Mouse (Mus musculus) lung, embryonic 14.5 days (tissue): Measurements from ENCODE around the gene Zfp420. TPM values are rescaled to one million over a fixed set of nuclear protein-coding genes. Genes with fewer than 3 reads are reported as not detected.

Source experiments
- ATAC-seq: fragments of 200-750 bp; cut with Nextera tagmentation; 2 replicates; pipeline ENCODE4 v1.8.0; 2017; ENCODE audit warnings: mild to moderate bottlenecking, moderate TSS enrichment, moderate library complexity; ENCODE audit not compliant: insufficient read depth
- DNase-seq: peaks from one replicate; pipeline ENCODE4 v3.0.0-alpha.2; 2015
- H3K27ac ChIP-seq: fragments of 300-500 bp; sonication (generic); 2 replicates; pipeline ENCODE4 v1.5.1; 2014; ENCODE audit warnings: low read depth, mild to moderate bottlenecking, moderate library complexity
- H3K27me3 ChIP-seq: fragments of 300-500 bp; sonication (generic); 2 replicates; pipeline ENCODE4 v1.6.1; 2014; ENCODE audit warnings: low read length, control low read depth; ENCODE audit not compliant: insufficient read depth
- H3K36me3 ChIP-seq: fragments of 300-500 bp; sonication (generic); 2 replicates; pipeline ENCODE4 v1.6.1; 2014; ENCODE audit warnings: control low read depth; ENCODE audit not compliant: insufficient read depth
- H3K4me1 ChIP-seq: fragments of 300-500 bp; sonication (generic); 2 replicates; pipeline ENCODE4 v1.6.1; 2014; ENCODE audit warnings: antibody characterized with exemption, control low read depth; ENCODE audit not compliant: insufficient read depth
- H3K4me2 ChIP-seq: fragments of 300-500 bp; sonication (generic); 2 replicates; pipeline ENCODE4 v1.6.1; 2014; ENCODE audit warnings: mild to moderate bottlenecking
- H3K4me3 ChIP-seq: fragments of 300-500 bp; sonication (generic); 2 replicates; pipeline ENCODE4 v1.5.1; 2014; ENCODE audit warnings: low read depth, low read length
- H3K9ac ChIP-seq: fragments of 300-500 bp; sonication (generic); 2 replicates; pipeline ENCODE4 v1.6.1; 2014
- H3K9me3 ChIP-seq: fragments of 300-500 bp; sonication (generic); 2 replicates; pipeline ENCODE4 v1.6.1; 2016; ENCODE audit warnings: low read depth, low read length, control low read depth
- CTCF ChIP-seq: IDR thresholded peaks from 2 replicates; pipeline ENCODE4 v1.5.1; 2016; ENCODE audit warnings: antibody characterized with exemption, low read depth
- WGBS: fragments of 180-500 bp; shearing (Covaris S2); extraction: QIAGEN DNeasy Blood & Tissue Kit; methylation state at CpG from one replicate; pipeline ENCODE4 v1.1.7; 2014; 5-methylcytosine and 5-hydroxymethylcytosine counted together
- polyA plus RNA-seq: library from polyadenylated mRNA; unstranded; fragments of >200 nt; fragmentation: Nextera tagmentation; extraction: Ambion mirVana; gene quantifications from 2 replicates; pipeline ENCODE4 v1.2.1, GENCODE M21; 2014

Zfp420 gene
- polyA plus RNA-seq, 1 experiment from 2014 or later = 8.6 TPM

- TF ChIP-seq CTCF = no peak
- no peaks in the 10 kb centered on the region for H3K9me3 ChIP-seq
- no peak overlapping the region for H3K9ac ChIP-seq
- H3K4me1 ChIP-seq = no peaks in the 10 kb centered on the region
- H3K4me2 ChIP-seq = no peak overlapping the region
- ATAC-seq (no peak), DNase-seq (no peak)
- H3K27ac ChIP-seq = no peak overlapping the region
- H3K36me3 ChIP-seq = peaks cover 84% of the 10 kb centered on the region
- H3K4me3 ChIP-seq = no peak overlapping the region
- no peaks in the 10 kb centered on the region for H3K27me3 ChIP-seq
- 86% methylated on average over 12 of the region's 12 CpGs for WGBS
Observed at GRCm38 (mm10) chr7:29828001-29828400, 31.8 kb upstream of the Zfp420 start.

- no peak for ATAC-seq
- Histone ChIP-seq H3K36me3 (peaks cover 75% of the 10 kb centered on the region), H3K4me3 (no peak overlapping the region), H3K27me3 (no peaks in the 10 kb centered on the region), H3K9me3 (no peaks in the 10 kb centered on the region), H3K4me2 (no peak overlapping the region), H3K4me1 (no peaks in the 10 kb centered on the region), H3K27ac (no peak overlapping the region), H3K9ac (no peak overlapping the region)
- no peak for TF ChIP-seq CTCF
- DNase-seq = peak; percentile 14
- WGBS = 73% methylated on average over 12 of the region's 12 CpGs
Observed at GRCm38 (mm10) chr7:29829804-29830203, 30.0 kb upstream of the Zfp420 start.

GRCm38 (mm10) chr7:29836816-29837215, 23.0 kb upstream of the Zfp420 start:
- H3K27me3 ChIP-seq = no peaks in the 10 kb centered on the region
- H3K4me1 ChIP-seq = no peaks in the 10 kb centered on the region
- DNase-seq (no peak), ATAC-seq (no peak)
- H3K4me2 ChIP-seq = no peak overlapping the region
- H3K9me3 ChIP-seq = no peaks in the 10 kb centered on the region
- no peak for TF ChIP-seq CTCF
- peaks cover 14% of the 10 kb centered on the region; the same call in 1 of the 2 replicates for H3K36me3 ChIP-seq
- H3K4me3 ChIP-seq = no peak overlapping the region
- no peak overlapping the region for H3K27ac ChIP-seq
- no peak overlapping the region for H3K9ac ChIP-seq
- WGBS = 78% methylated on average over 1 of the region's 1 CpGs

- DNase-seq (no peak), ATAC-seq (no peak)
- Histone ChIP-seq H3K36me3 (no peaks in the 10 kb centered on the region; the same call in 1 of the 2 replicates), H3K9ac (no peak overlapping the region), H3K27ac (no peak overlapping the region), H3K9me3 (no peaks in the 10 kb centered on the region), H3K4me2 (no peak overlapping the region), H3K4me3 (no peak overlapping the region), H3K27me3 (no peaks in the 10 kb centered on the region), H3K4me1 (no peaks in the 10 kb centered on the region)
- TF ChIP-seq CTCF = no peak
- 80% methylated on average over 3 of the region's 3 CpGs for WGBS
Observed at GRCm38 (mm10) chr7:29839256-29839655, 20.5 kb upstream of the Zfp420 start.

- TF ChIP-seq CTCF = no peak
- Histone ChIP-seq H3K9me3 (no peaks in the 10 kb centered on the region), H3K9ac (no peak overlapping the region), H3K4me1 (no peaks in the 10 kb centered on the region), H3K4me2 (no peak overlapping the region), H3K36me3 (peaks cover 20% of the 10 kb centered on the region), H3K27ac (no peak overlapping the region), H3K27me3 (no peaks in the 10 kb centered on the region), H3K4me3 (no peak overlapping the region)
- 83% methylated on average over 1 of the region's 1 CpGs for WGBS
- no peak for DNase-seq
- ATAC-seq = no peak
Observed at GRCm38 (mm10) chr7:29842105-29842504, 17.7 kb upstream of the Zfp420 start.

GRCm38 (mm10) chr7:29844616-29845015, 15.2 kb upstream of the Zfp420 start:
- Histone ChIP-seq H3K9me3 (no peaks in the 10 kb centered on the region), H3K9ac (no peak overlapping the region), H3K4me2 (no peak overlapping the region), H3K4me3 (no peak overlapping the region), H3K27me3 (no peaks in the 10 kb centered on the region), H3K36me3 (peaks cover 27% of the 10 kb centered on the region), H3K4me1 (no peaks in the 10 kb centered on the region), H3K27ac (no peak overlapping the region)
- DNase-seq (no peak), ATAC-seq (no peak)
- TF ChIP-seq CTCF = no peak
- 90% methylated on average over 5 of the region's 5 CpGs for WGBS

- 55% methylated on average over 9 of the region's 9 CpGs for WGBS
- H3K9ac ChIP-seq = peak overlapping the region; percentile 65
- no peaks in the 10 kb centered on the region for H3K4me1 ChIP-seq
- no peak overlapping the region for H3K27ac ChIP-seq
- H3K4me2 ChIP-seq = peak overlapping the region; percentile 81
- TF ChIP-seq CTCF = no peak
- 0 out of 2 replicates have a peak, but pooled peaks cover 12% of the 10 kb centered on the region for H3K36me3 ChIP-seq
- no peak for DNase-seq
- ATAC-seq = no peak
- no peaks in the 10 kb centered on the region for H3K9me3 ChIP-seq
- no peaks in the 10 kb centered on the region for H3K27me3 ChIP-seq
- H3K4me3 ChIP-seq = peak overlapping the region; percentile 57
Observed at GRCm38 (mm10) chr7:29852831-29853218, 7.0 kb upstream of the Zfp420 start.

GRCm38 (mm10) chr7:29853219-29853842, 6.4 kb upstream of the Zfp420 start, which contains the start of gene Zfp940:
TSS of gene Zfp940 (minus strand) at chr7:29853669.
- no peaks in the 10 kb centered on the region for H3K27me3 ChIP-seq
- DNase-seq = peak; percentile 96
- H3K4me2 ChIP-seq = peak within 1 kb of the TSS; percentile 81
- 0 out of 2 replicates have a peak, but pooled peaks cover 12% of the 10 kb centered on the region for H3K36me3 ChIP-seq
- WGBS = under 1% methylated on average over 21 of the region's 21 CpGs
- H3K4me3 ChIP-seq = peak within 1 kb of the TSS; percentile 57
- ATAC-seq = peak; percentile 99
- no peak within 1 kb of the TSS for H3K27ac ChIP-seq
- H3K4me1 ChIP-seq = no peaks in the 10 kb centered on the region
- TF ChIP-seq CTCF = no peak
- H3K9ac ChIP-seq = peak within 1 kb of the TSS; percentile 65
- H3K9me3 ChIP-seq = no peaks in the 10 kb centered on the region
